Mouse (Mus musculus) c-Kit-negative CD71-positive TER-119-positive erythroid progenitor cells, embryonic 14.5 days (primary cell): Measurements from ENCODE around the gene Atp6v1c2.

Source experiments
- DNase-seq: peaks from one replicate; pipeline ENCODE4 v3.0.0-alpha.2; 2013; ENCODE audit warnings: low read depth, low spot score

Atp6v1c2 gene

GRCm38 (mm10) chr12:17329259-17329658 lies at the start of gene Atp6v1c2:
TSS of gene Atp6v1c2 (minus strand) at chr12:17329359.
- DNase-seq = no peak

GRCm38 (mm10) chr12:17376521-17376920 lies 47.4 kb upstream of the Atp6v1c2 start:
- no peak for DNase-seq

- no peak for DNase-seq
Observed at GRCm38 (mm10) chr12:17375243-17375642, 46.1 kb upstream of the Atp6v1c2 start.

GRCm38 (mm10) chr12:17373470-17373975 lies 44.4 kb upstream of the Atp6v1c2 start:
- DNase-seq = no peak

GRCm38 (mm10) chr12:17372696-17373095 lies 43.5 kb upstream of the Atp6v1c2 start:
- DNase-seq = no peak

- DNase-seq = peak; percentile 30
Observed at GRCm38 (mm10) chr12:17371589-17372235, 42.6 kb upstream of the Atp6v1c2 start.

- DNase-seq = no peak
Observed at GRCm38 (mm10) chr12:17369551-17370325, 40.6 kb upstream of the Atp6v1c2 start.

GRCm38 (mm10) chr12:17369111-17369510 lies 40.0 kb upstream of the Atp6v1c2 start:
- no peak for DNase-seq

GRCm38 (mm10) chr12:17366981-17367380 lies 37.8 kb upstream of the Atp6v1c2 start:
- no peak for DNase-seq

- DNase-seq = no peak
Observed at GRCm38 (mm10) chr12:17362316-17362715, 33.2 kb upstream of the Atp6v1c2 start.

GRCm38 (mm10) chr12:17360650-17361049 lies 31.5 kb upstream of the Atp6v1c2 start:
- DNase-seq = no peak

GRCm38 (mm10) chr12:17360104-17360503 lies 30.9 kb upstream of the Atp6v1c2 start:
- no peak for DNase-seq

GRCm38 (mm10) chr12:17358981-17359380 lies 29.8 kb upstream of the Atp6v1c2 start:
- DNase-seq = no peak

GRCm38 (mm10) chr12:17357795-17358194 lies 28.6 kb upstream of the Atp6v1c2 start:
- no peak for DNase-seq

- no peak for DNase-seq
Observed at GRCm38 (mm10) chr12:17356853-17357252, 27.7 kb upstream of the Atp6v1c2 start.

- no peak for DNase-seq
Observed at GRCm38 (mm10) chr12:17350106-17350505, 20.9 kb upstream of the Atp6v1c2 start.

- DNase-seq = peak; percentile 80
Observed at GRCm38 (mm10) chr12:17348048-17349036, 19.2 kb upstream of the Atp6v1c2 start, which contains the start of gene Nol10. TSS of gene Nol10 (plus strand) at chr12:17348458.

GRCm38 (mm10) chr12:17347327-17348047 lies 18.3 kb upstream of the Atp6v1c2 start:
- peak; percentile 12 for DNase-seq

GRCm38 (mm10) chr12:17339114-17339905 lies 10.2 kb upstream of the Atp6v1c2 start:
- no peak for DNase-seq

GRCm38 (mm10) chr12:17338338-17338737 lies 9.2 kb upstream of the Atp6v1c2 start:
- DNase-seq = no peak
